Mouse (Mus musculus) retina, embryonic 14.5 days (tissue): ENCODE data around the gene Nmb.
A peak's percentile ranks its signal among the peaks of the same experiment; 100 is the strongest.

Experiments
- DNase-seq: peaks from one replicate; pipeline ENCODE4 v3.0.0-alpha.2; 2015; ENCODE audit warnings: low spot score

Gene Nmb

GRCm38 (mm10) chr7:80897721-80898120, 7.2 kb downstream of the Nmb start:
- no peak for DNase-seq

- DNase-seq: no peak
Observed at GRCm38 (mm10) chr7:80897134-80897533, 7.7 kb downstream of the Nmb start.

GRCm38 (mm10) chr7:80894815-80895519, 9.9 kb downstream of the Nmb start:
- no peak for DNase-seq

- DNase-seq: no peak
Observed at GRCm38 (mm10) chr7:80894196-80894595, 10.7 kb downstream of the Nmb start.

- DNase-seq: no peak
Observed at GRCm38 (mm10) chr7:80893753-80894129, 11.1 kb downstream of the Nmb start.

GRCm38 (mm10) chr7:80893086-80893752, 11.7 kb downstream of the Nmb start:
- DNase-seq: no peak

- no peak for DNase-seq
Observed at GRCm38 (mm10) chr7:80889841-80890241, 15.0 kb downstream of the Nmb start.

GRCm38 (mm10) chr7:80889021-80889511, 15.8 kb downstream of the Nmb start:
- DNase-seq: peak; percentile 61

- DNase-seq: no peak
Observed at GRCm38 (mm10) chr7:80888595-80888994, 16.3 kb downstream of the Nmb start.

- peak; percentile 35 for DNase-seq
Observed at GRCm38 (mm10) chr7:80885666-80886065, 19.2 kb downstream of the Nmb start.

- peak; percentile 75 for DNase-seq
Observed at GRCm38 (mm10) chr7:80882830-80883505, 21.9 kb downstream of the Nmb start.

GRCm38 (mm10) chr7:80875727-80876126, 29.1 kb downstream of the Nmb start:
- no peak for DNase-seq

GRCm38 (mm10) chr7:80873631-80874030, 31.2 kb downstream of the Nmb start:
- DNase-seq: no peak

GRCm38 (mm10) chr7:80873038-80873437, 31.8 kb downstream of the Nmb start:
- DNase-seq: no peak

GRCm38 (mm10) chr7:80868686-80869085, 36.2 kb downstream of the Nmb start:
- DNase-seq: no peak

GRCm38 (mm10) chr7:80866514-80867147, 38.2 kb downstream of the Nmb start:
- DNase-seq: no peak

GRCm38 (mm10) chr7:80865521-80865920, 39.4 kb downstream of the Nmb start:
- no peak for DNase-seq

- no peak for DNase-seq
Observed at GRCm38 (mm10) chr7:80864831-80865230, 40.0 kb downstream of the Nmb start.

- no peak for DNase-seq
Observed at GRCm38 (mm10) chr7:80864151-80864550, 40.7 kb downstream of the Nmb start.

GRCm38 (mm10) chr7:80863520-80863919, 41.4 kb downstream of the Nmb start:
- no peak for DNase-seq

- no peak for DNase-seq
Observed at GRCm38 (mm10) chr7:80862475-80862874, 42.4 kb downstream of the Nmb start.

- DNase-seq: peak; percentile 95
Observed at GRCm38 (mm10) chr7:80860729-80861274, 44.1 kb downstream of the Nmb start, which contains the start of gene Zscan2. TSS of gene Zscan2 (plus strand) at chr7:80860920.
